Mouse (Mus musculus): Measurements from ENCODE around the gene Dnm3.

- TF ChIP-seq POLR2A (IDR thresholded peaks at IDR 0.05; ENCODE audit: low read depth, low read length) (no peak), CTCF (IDR thresholded peaks at IDR 0.05; ENCODE audit: extremely low read depth, insufficient read length, insufficient replicate concordance, low read depth, low read length) (no peak)
Observed at GRCm38 (mm10) chr1:162036461-162036835, 441.4 kb downstream of the Dnm3 start.

Measured in small intestine, adult 2 months (tissue).